Mouse (Mus musculus): ENCODE data around the gene Rras2. TPM values are rescaled to one million over a fixed set of nuclear protein-coding genes. Genes with fewer than 3 reads are reported as not detected.

Rras2 gene
- polyA plus RNA-seq, 1 experiment from 2014 or later, result 63.2 TPM

DNA sequence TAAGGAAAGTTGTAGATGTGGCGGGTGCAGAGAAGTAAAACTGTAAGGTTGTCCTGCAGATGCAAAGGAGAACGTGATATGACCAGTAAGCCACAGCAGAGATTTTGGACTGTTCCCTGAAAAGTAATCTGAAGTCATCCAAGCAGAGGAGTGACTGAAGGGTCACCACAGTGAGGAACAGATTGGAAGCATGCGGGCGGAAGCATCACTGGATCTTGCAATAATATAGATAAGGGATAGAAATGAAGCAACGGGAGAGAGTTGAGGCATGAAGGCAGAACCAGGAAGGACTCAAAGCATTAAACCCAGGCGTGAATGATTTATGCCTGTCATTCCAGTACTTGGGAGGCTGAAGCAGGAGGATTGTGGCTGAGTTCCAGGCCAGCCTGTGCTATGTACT is 32.0 kb upstream of the Rras2 start:
- Histone ChIP-seq H3K36me3 (ENCODE audit: control insufficient read depth, insufficient read depth, low read length) (no peaks in the 10 kb centered on the region), H3K4me2 (ENCODE audit: low read length) (no peak overlapping the region), H3K4me3 (ENCODE audit: control insufficient read depth in 1 of 2, insufficient read depth in 1 of 2, low read depth in 1 of 2, low read length in 2 of 2) (no peak overlapping the region), H3K4me1 (ENCODE audit: control insufficient read depth in 2 of 2, insufficient read depth in 2 of 2, low read length in 2 of 2) (no peaks in the 10 kb centered on the region), H3K9me3 (ENCODE audit: control insufficient read depth, low read length) (0 out of 2 replicates have a peak, but pooled peaks cover 5% of the 10 kb centered on the region), H3K27me3 (ENCODE audit: control insufficient read depth, insufficient read depth, low read length) (no peaks in the 10 kb centered on the region), H3K27ac (replicated peaks in 1 of 2; ENCODE audit: control insufficient read depth in 1 of 2, insufficient read depth in 1 of 2, low read depth in 2 of 2, low read length in 2 of 2) (no peak overlapping the region), H3K9ac (ENCODE audit: low read length) (no peak overlapping the region)
- 80% methylated on average over 6 of the region's 6 CpGs for WGBS
- ATAC-seq (ENCODE audit: insufficient number of reproducible peaks, insufficient read depth, low FRiP score, low read depth), result no peak

DNA sequence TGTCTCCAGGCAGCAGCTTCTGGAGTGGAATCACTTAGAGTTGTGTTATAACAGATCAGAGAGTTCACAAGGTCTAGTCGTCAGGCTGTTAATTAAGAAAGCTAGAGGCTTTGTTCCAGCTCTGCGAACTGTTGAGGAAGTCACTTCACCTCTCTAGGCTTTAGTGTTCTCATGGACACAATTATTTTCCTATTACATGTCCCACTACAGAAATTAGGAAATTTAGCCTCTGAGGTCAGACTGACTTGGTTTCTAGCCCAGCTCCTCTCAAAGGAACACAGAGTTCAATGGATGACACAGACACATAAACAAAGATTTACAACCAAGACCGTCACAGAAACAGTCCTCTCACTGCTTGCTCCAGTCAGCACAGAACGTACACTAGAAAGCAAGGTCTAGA is 31.6 kb upstream of the Rras2 start:
- no peak overlapping the region for H3K27ac ChIP-seq (replicated peaks in 1 of 2; ENCODE audit: control insufficient read depth in 1 of 2, insufficient read depth in 1 of 2, low read depth in 2 of 2, low read length in 2 of 2)
- ATAC-seq (ENCODE audit: insufficient number of reproducible peaks, insufficient read depth, low FRiP score, low read depth), result no peak

DNA sequence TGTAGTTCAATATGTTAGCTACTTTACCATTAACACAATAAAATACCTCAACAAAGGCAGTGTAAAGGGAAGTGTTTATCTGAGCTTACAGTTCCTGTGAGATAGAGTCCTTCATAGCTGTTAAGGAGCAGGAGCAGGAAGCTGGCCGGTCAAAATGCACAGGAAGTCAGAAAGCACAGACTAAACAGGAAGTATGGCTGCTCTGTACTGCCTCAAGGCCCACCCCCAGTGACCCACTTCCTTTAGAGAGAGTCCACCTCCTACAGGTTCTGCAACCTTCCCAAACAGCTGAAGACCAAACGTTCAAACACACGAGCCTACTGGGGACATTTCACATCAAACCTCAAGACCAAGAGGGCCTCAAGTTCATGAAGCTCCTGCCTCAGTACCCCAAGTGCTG is 28.3 kb upstream of the Rras2 start:
- WGBS, result 68% methylated on average over 3 of the region's 3 CpGs

More for the DNA sequence above, 31.6 kb upstream of the Rras2 start:
- no peak overlapping the region for H3K4me2 ChIP-seq (ENCODE audit: low read length)
- no peak overlapping the region for H3K9ac ChIP-seq (ENCODE audit: low read length)
- WGBS, result 78% methylated on average over 4 of the region's 4 CpGs
- H3K4me1 ChIP-seq (ENCODE audit: control insufficient read depth in 2 of 2, insufficient read depth in 2 of 2, low read length in 2 of 2), result no peaks in the 10 kb centered on the region
- no peaks in the 10 kb centered on the region for H3K36me3 ChIP-seq (ENCODE audit: control insufficient read depth, insufficient read depth, low read length)
- H3K4me3 ChIP-seq (ENCODE audit: control insufficient read depth in 1 of 2, insufficient read depth in 1 of 2, low read depth in 1 of 2, low read length in 2 of 2), result no peak overlapping the region
- 0 out of 2 replicates have a peak, but pooled peaks cover 5% of the 10 kb centered on the region for H3K9me3 ChIP-seq (ENCODE audit: control insufficient read depth, low read length)
- no peaks in the 10 kb centered on the region for H3K27me3 ChIP-seq (ENCODE audit: control insufficient read depth, insufficient read depth, low read length)

DNA sequence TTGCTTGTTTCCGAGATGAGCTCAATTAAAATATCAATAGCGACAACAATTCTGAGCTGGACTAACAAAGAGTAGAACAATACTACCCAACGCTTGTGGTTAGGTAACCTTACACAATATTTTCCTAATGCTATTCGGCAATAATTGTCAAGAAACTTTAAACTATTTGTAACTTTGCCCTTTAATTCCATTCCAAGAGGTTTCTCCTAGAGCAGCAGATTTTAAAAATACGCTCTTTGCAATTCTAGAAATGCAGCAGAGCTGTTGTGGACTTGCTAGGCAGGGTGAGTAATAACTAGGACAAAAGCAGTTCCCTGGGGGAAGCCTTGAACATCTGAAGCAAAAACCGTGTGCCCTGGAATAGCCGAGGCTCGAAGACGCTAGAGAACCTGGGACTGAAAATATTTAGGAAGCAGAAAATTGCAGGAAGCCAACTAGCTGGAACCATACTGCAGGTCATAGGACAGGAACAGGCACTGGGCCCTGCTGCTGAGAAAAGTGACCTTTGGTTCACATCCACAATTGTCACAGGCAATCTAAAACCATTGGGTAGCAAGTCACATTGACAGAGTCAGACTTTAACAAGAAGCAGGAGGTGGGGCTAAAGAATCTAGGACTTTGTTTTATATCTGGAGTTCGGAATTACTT is 24.7 kb upstream of the Rras2 start:
- WGBS, result 82% methylated on average over 10 of the region's 10 CpGs
- no peak overlapping the region for H3K9ac ChIP-seq (ENCODE audit: low read length)

More for the DNA sequence above, 28.3 kb upstream of the Rras2 start:
- Histone ChIP-seq H3K9ac (ENCODE audit: low read length) (no peak overlapping the region), H3K9me3 (ENCODE audit: control insufficient read depth, low read length) (0 out of 2 replicates have a peak, but pooled peaks cover 5% of the 10 kb centered on the region), H3K27me3 (ENCODE audit: control insufficient read depth, insufficient read depth, low read length) (no peaks in the 10 kb centered on the region), H3K27ac (replicated peaks in 1 of 2; ENCODE audit: control insufficient read depth in 1 of 2, insufficient read depth in 1 of 2, low read depth in 2 of 2, low read length in 2 of 2) (no peak overlapping the region), H3K4me2 (ENCODE audit: low read length) (no peak overlapping the region), H3K4me3 (ENCODE audit: control insufficient read depth in 1 of 2, insufficient read depth in 1 of 2, low read depth in 1 of 2, low read length in 2 of 2) (no peak overlapping the region), H3K36me3 (ENCODE audit: control insufficient read depth, insufficient read depth, low read length) (no peaks in the 10 kb centered on the region), H3K4me1 (ENCODE audit: control insufficient read depth in 2 of 2, insufficient read depth in 2 of 2, low read length in 2 of 2) (no peaks in the 10 kb centered on the region)
- ATAC-seq (ENCODE audit: insufficient number of reproducible peaks, insufficient read depth, low FRiP score, low read depth), result no peak

DNA sequence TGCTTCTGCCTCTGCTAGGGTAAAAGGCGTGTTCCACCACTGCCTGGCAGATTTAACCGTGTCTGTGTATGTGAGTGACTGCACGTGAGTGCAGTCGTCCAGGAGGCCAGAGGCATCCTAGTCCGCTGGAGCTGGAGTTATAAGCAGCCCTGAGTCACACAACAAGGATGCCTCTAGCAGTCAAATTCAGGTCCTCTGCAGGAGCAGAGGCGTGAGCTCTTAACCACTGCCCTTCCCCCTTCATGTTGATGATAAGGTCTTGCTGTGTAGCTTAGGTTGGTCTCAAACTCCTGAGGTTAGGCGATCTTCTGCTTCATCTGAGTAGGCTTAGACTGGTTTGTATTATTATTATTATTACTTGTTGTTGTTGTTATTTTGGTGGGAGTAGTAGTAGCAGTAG is 22.4 kb upstream of the Rras2 start:
- H3K4me1 ChIP-seq (ENCODE audit: control insufficient read depth in 2 of 2, insufficient read depth in 2 of 2, low read length in 2 of 2), result no peaks in the 10 kb centered on the region
- no peaks in the 10 kb centered on the region for H3K36me3 ChIP-seq (ENCODE audit: control insufficient read depth, insufficient read depth, low read length)
- no peak overlapping the region for H3K9ac ChIP-seq (ENCODE audit: low read length)
- no peak overlapping the region for H3K4me3 ChIP-seq (ENCODE audit: control insufficient read depth in 1 of 2, insufficient read depth in 1 of 2, low read depth in 1 of 2, low read length in 2 of 2)
- WGBS, result 60% methylated on average over 7 of the region's 7 CpGs
- no peak overlapping the region for H3K4me2 ChIP-seq (ENCODE audit: low read length)
- H3K9me3 ChIP-seq (ENCODE audit: control insufficient read depth, low read length), result no peaks in the 10 kb centered on the region
- no peak overlapping the region for H3K27ac ChIP-seq (replicated peaks in 1 of 2; ENCODE audit: control insufficient read depth in 1 of 2, insufficient read depth in 1 of 2, low read depth in 2 of 2, low read length in 2 of 2)
- no peaks in the 10 kb centered on the region for H3K27me3 ChIP-seq (ENCODE audit: control insufficient read depth, insufficient read depth, low read length)
- no peak for ATAC-seq (ENCODE audit: insufficient number of reproducible peaks, insufficient read depth, low FRiP score, low read depth)

More for the DNA sequence above, 24.7 kb upstream of the Rras2 start:
- no peaks in the 10 kb centered on the region for H3K27me3 ChIP-seq (ENCODE audit: control insufficient read depth, insufficient read depth, low read length)
- no peak overlapping the region for H3K4me3 ChIP-seq (ENCODE audit: control insufficient read depth in 1 of 2, insufficient read depth in 1 of 2, low read depth in 1 of 2, low read length in 2 of 2)
- H3K36me3 ChIP-seq (ENCODE audit: control insufficient read depth, insufficient read depth, low read length), result no peaks in the 10 kb centered on the region
- no peak overlapping the region for H3K4me2 ChIP-seq (ENCODE audit: low read length)
- no peaks in the 10 kb centered on the region for H3K9me3 ChIP-seq (ENCODE audit: control insufficient read depth, low read length)
- no peaks in the 10 kb centered on the region for H3K4me1 ChIP-seq (ENCODE audit: control insufficient read depth in 2 of 2, insufficient read depth in 2 of 2, low read length in 2 of 2)
- ATAC-seq (ENCODE audit: insufficient number of reproducible peaks, insufficient read depth, low FRiP score, low read depth), result no peak
- H3K27ac ChIP-seq (replicated peaks in 1 of 2; ENCODE audit: control insufficient read depth in 1 of 2, insufficient read depth in 1 of 2, low read depth in 2 of 2, low read length in 2 of 2), result no peak overlapping the region

DNA sequence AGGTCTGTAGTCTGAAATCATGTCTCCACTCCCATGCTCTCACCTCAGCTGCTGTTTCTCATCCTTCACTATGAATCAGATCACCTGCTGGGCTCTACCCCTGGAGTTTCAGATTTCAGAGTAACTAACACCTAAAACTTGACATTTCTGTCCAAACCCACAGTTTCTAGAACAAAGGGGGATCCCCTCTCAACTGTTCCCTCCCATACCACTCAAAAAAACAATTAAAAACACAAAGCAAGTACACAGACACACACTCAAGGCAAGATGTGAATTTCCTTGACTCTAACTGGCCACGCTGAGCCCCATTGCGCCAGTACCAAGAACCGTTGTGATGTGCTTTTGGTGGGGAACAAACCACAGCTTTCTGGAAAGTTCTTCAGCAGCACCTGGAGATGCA is 21.8 kb upstream of the Rras2 start:
- Histone ChIP-seq H3K4me2 (ENCODE audit: low read length) (no peak overlapping the region), H3K4me3 (ENCODE audit: control insufficient read depth in 1 of 2, insufficient read depth in 1 of 2, low read depth in 1 of 2, low read length in 2 of 2) (no peak overlapping the region), H3K27ac (replicated peaks in 1 of 2; ENCODE audit: control insufficient read depth in 1 of 2, insufficient read depth in 1 of 2, low read depth in 2 of 2, low read length in 2 of 2) (no peak overlapping the region), H3K27me3 (ENCODE audit: control insufficient read depth, insufficient read depth, low read length) (no peaks in the 10 kb centered on the region), H3K4me1 (ENCODE audit: control insufficient read depth in 2 of 2, insufficient read depth in 2 of 2, low read length in 2 of 2) (no peaks in the 10 kb centered on the region), H3K36me3 (ENCODE audit: control insufficient read depth, insufficient read depth, low read length) (no peaks in the 10 kb centered on the region), H3K9me3 (ENCODE audit: control insufficient read depth, low read length) (no peaks in the 10 kb centered on the region), H3K9ac (ENCODE audit: low read length) (no peak overlapping the region)
- 93% methylated on average over 3 of the region's 3 CpGs for WGBS
- ATAC-seq (ENCODE audit: insufficient number of reproducible peaks, insufficient read depth, low FRiP score, low read depth), result no peak

DNA sequence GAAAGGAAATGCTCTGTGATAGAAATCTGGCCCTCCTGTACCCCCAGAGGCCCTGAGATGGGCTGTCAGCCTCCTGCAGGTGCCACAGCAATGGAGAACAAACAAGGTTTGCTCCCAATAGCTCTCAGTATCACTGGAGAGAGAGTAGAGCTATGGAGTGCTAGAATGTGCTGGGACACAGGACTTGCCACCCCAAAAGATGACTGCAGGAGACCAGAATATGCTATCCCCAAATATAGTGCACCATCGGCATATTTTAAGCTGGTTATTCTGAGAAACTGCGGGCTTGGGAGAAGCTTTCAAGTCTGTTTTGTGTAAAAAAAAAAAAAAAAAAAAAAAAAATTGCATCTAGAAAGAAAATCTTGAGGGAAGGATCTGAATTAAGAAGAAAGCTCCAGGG is 20.7 kb upstream of the Rras2 start:
- Histone ChIP-seq H3K36me3 (ENCODE audit: control insufficient read depth, insufficient read depth, low read length) (no peaks in the 10 kb centered on the region), H3K4me2 (ENCODE audit: low read length) (no peak overlapping the region), H3K4me1 (ENCODE audit: control insufficient read depth in 2 of 2, insufficient read depth in 2 of 2, low read length in 2 of 2) (no peaks in the 10 kb centered on the region), H3K4me3 (ENCODE audit: control insufficient read depth in 1 of 2, insufficient read depth in 1 of 2, low read depth in 1 of 2, low read length in 2 of 2) (no peak overlapping the region), H3K27ac (replicated peaks in 1 of 2; ENCODE audit: control insufficient read depth in 1 of 2, insufficient read depth in 1 of 2, low read depth in 2 of 2, low read length in 2 of 2) (no peak overlapping the region), H3K9ac (ENCODE audit: low read length) (no peak overlapping the region), H3K27me3 (ENCODE audit: control insufficient read depth, insufficient read depth, low read length) (no peaks in the 10 kb centered on the region), H3K9me3 (ENCODE audit: control insufficient read depth, low read length) (no peaks in the 10 kb centered on the region)
- no peak for ATAC-seq (ENCODE audit: insufficient number of reproducible peaks, insufficient read depth, low FRiP score, low read depth)
- 85% methylated on average over 2 of the region's 2 CpGs for WGBS

DNA sequence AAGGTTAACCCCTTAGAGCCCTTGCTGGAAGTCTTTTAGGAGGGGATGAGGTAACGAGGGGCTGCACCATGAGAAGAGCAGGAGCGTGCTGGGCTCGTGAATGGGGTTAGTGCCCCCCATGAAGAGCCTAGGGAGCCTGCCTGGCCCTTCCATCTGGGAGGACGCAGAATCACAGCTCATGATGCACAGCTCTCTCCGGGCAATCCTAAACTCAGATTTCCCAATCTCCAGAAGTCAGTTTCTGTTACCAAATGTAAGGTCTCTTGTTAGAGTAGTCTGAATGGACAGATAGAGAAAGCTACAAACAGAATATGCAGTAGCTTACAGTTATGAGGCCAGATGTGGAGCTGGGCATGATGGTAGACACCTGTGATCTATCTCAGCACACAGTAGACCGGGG is 17.6 kb upstream of the Rras2 start:
- H3K27me3 ChIP-seq (ENCODE audit: control insufficient read depth, insufficient read depth, low read length), result no peaks in the 10 kb centered on the region
- no peak overlapping the region for H3K4me2 ChIP-seq (ENCODE audit: low read length)
- no peak overlapping the region for H3K27ac ChIP-seq (replicated peaks in 1 of 2; ENCODE audit: control insufficient read depth in 1 of 2, insufficient read depth in 1 of 2, low read depth in 2 of 2, low read length in 2 of 2)
- no peak overlapping the region for H3K4me3 ChIP-seq (ENCODE audit: control insufficient read depth in 1 of 2, insufficient read depth in 1 of 2, low read depth in 1 of 2, low read length in 2 of 2)
- ATAC-seq (ENCODE audit: insufficient number of reproducible peaks, insufficient read depth, low FRiP score, low read depth), result no peak
- 0 out of 4 replicates have a peak, but pooled peaks cover 2 to 3% of the 10 kb centered on the region in 2 experiments for H3K4me1 ChIP-seq (ENCODE audit: control insufficient read depth in 2 of 2, insufficient read depth in 2 of 2, low read length in 2 of 2)
- no peaks in the 10 kb centered on the region for H3K36me3 ChIP-seq (ENCODE audit: control insufficient read depth, insufficient read depth, low read length)
- 37% methylated on average over 6 of the region's 6 CpGs for WGBS
- H3K9ac ChIP-seq (ENCODE audit: low read length), result no peak overlapping the region
- no peaks in the 10 kb centered on the region for H3K9me3 ChIP-seq (ENCODE audit: control insufficient read depth, low read length)

All from heart, embryonic 14.5 days (tissue).